Mouse (Mus musculus) neutrophil, adult 59 days (primary cell): ENCODE measurements around the gene Rergl. TPM values are rescaled to one million over a fixed set of nuclear protein-coding genes. Genes with fewer than 3 reads are reported as not detected.

Experiments used
- total RNA-seq, 2 experiments: library from RNA; stranded (reverse); gene quantifications; 1 replicate in 1 of 2; 2 replicates in 1 of 2; pipeline ENCODE4 v1.2.4; 2023

The Rergl gene
- not detected for total RNA-seq

DNA sequence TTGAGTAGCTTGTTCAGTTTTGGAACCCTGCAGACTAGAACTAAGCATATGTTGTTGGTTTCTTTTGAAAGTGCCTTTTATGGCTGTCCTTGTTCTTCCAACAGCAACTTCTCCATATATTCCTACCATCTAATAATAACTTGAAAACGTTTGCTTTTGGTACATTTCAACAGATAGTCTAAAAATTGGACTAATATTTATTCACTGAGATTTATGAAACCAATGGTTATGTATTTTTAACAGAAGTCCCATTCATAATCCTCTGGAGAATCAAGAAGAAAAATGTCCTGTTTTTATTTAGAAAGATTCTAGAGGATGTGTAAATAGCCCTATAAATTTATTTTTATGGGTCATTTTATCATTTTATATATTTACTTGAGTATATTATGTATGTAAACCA is at the start of gene Rergl:
Gene Rergl, minus strand, starts transcription at position 101 of the 400 bp plus-strand sequence.

Other genes with a start within 250 kb of the Rergl start
- not detected for gene Pik3c2g, start 85.2 kb upstream of the Rergl start, total RNA-seq